Mouse (Mus musculus) embryonic fibroblast, embryonic 13.5 days (primary cell): ENCODE measurements around the gene Nek9.

ENCODE experiments used
- CTCF ChIP-seq: IDR thresholded peaks from 2 replicates; pipeline ENCODE4 v1.5.1; 2011; ENCODE audit warnings: mild to moderate bottlenecking, control low read depth, low read length, moderate library complexity, borderline replicate concordance; ENCODE audit not compliant: insufficient read depth
- POLR2A ChIP-seq: IDR thresholded peaks from 2 replicates; pipeline ENCODE4 v1.6.1; 2011; ENCODE audit warnings: low read depth, mild to moderate bottlenecking, control low read depth, low read length, moderate library complexity

GRCm38 (mm10) chr12:85263190-85263589, 76.0 kb downstream of the Nek9 start:
- no peak for TF ChIP-seq CTCF
- TF ChIP-seq POLR2A, result no peak
